In genomic region chr6:30109820-30110502, GRCm38 (mm10) we compare ENCODE assay signal across 26 mouse cellular contexts.
"Had no signal": no experiment of that assay in that cellular context is flagged by ENCODE, and none has a peak within 500 bp of the region (broad histone marks: within the 10 kb centered on the region; RNA-seq: fewer than 3 reads in every experiment).

No protein-coding gene starts in this region.

- H3K27me3 ChIP-seq: heart, embryonic 12.5 days; hindbrain, embryonic 12.5 days; intestine, embryonic 15.5 days; limb, embryonic 12.5 days; liver, embryonic 13.5 days had no signal

- H3K4me3 ChIP-seq: gastrocnemius, adult 2 months; heart, embryonic 10.5 days; heart, embryonic 12.5 days; hindbrain, embryonic 10.5 days; hindbrain, embryonic 12.5 days; intestine, embryonic 15.5 days; layer of hippocampus, adult 2 months; left cerebral cortex, adult 2 months; limb, embryonic 10.5 days; limb, embryonic 12.5 days; liver, embryonic 13.5 days had no signal

- H3K27ac ChIP-seq: gastrocnemius, adult 2 months; heart, embryonic 10.5 days; hindbrain, embryonic 10.5 days; hindbrain, embryonic 12.5 days; hindbrain, embryonic 14.5 days; intestine, embryonic 15.5 days; layer of hippocampus, adult 2 months; left cerebral cortex, adult 2 months; limb, embryonic 10.5 days; limb, embryonic 12.5 days; liver, embryonic 13.5 days had no signal

- H3K9ac ChIP-seq: heart, embryonic 12.5 days; hindbrain, embryonic 12.5 days; hindbrain, embryonic 14.5 days; intestine, embryonic 15.5 days; limb, embryonic 12.5 days; liver, embryonic 13.5 days had no signal

- ATAC-seq: hindbrain, embryonic 16.5 days; inflammation-experienced regulatory T-cells, adult 6 months; intestine, embryonic 15.5 days; intestine, postnatal 0 days had no signal

- H3K4me2 ChIP-seq: heart, embryonic 12.5 days; hindbrain, embryonic 12.5 days; hindbrain, embryonic 14.5 days; intestine, embryonic 15.5 days; limb, embryonic 12.5 days; liver, embryonic 11.5 days; liver, embryonic 13.5 days had no signal

- H3K9me3 ChIP-seq: heart, embryonic 10.5 days; hindbrain, embryonic 10.5 days; hindbrain, embryonic 12.5 days; intestine, embryonic 15.5 days; limb, embryonic 10.5 days; limb, embryonic 12.5 days; liver, embryonic 13.5 days had no signal

- DNase-seq: gastrocnemius, adult 2 months; gastrocnemius, postnatal 10 days; gastrocnemius, postnatal 25 days; heart, postnatal 10 days; heart, postnatal 4 days; kidney, adult 18-20 months; kidney, adult 8-10 months; kidney, postnatal 10 days; kidney, postnatal 25 days; kidney, postnatal 4 days; liver; liver, embryonic 13.5 days had no signal

- H3K4me1 ChIP-seq: heart, embryonic 10.5 days; heart, embryonic 12.5 days; hindbrain, embryonic 10.5 days; hindbrain, embryonic 12.5 days; intestine, embryonic 15.5 days; limb, embryonic 10.5 days; limb, embryonic 12.5 days; liver, embryonic 13.5 days had no signal
